Mouse (Mus musculus): Measurements from ENCODE around the gene Efna2. TPM values are rescaled to one million over a fixed set of nuclear protein-coding genes. Genes with fewer than 3 reads are reported as not detected.
A peak's percentile ranks its signal among the peaks of the same experiment; 100 is the strongest.

Efna2 gene
- polyA plus RNA-seq, 1 experiment from 2014 or later: 47.9 TPM

GRCm38 (mm10) chr10:80237020-80237419, 57.7 kb downstream of the Efna2 start:
- no peak overlapping the region for H3K27ac ChIP-seq
- H3K4me3 ChIP-seq: no peak overlapping the region
- no peak for ATAC-seq (ENCODE audit: low FRiP score, low read depth)
- H3K9me3 ChIP-seq: no peaks in the 10 kb centered on the region
- H3K27me3 ChIP-seq (replicated peaks): no peaks in the 10 kb centered on the region
- H3K36me3 ChIP-seq: peaks cover 96% of the 10 kb centered on the region
- peaks cover 13% of the 10 kb centered on the region for H3K4me1 ChIP-seq
- no peak overlapping the region for H3K9ac ChIP-seq
- no peak overlapping the region for H3K4me2 ChIP-seq (replicated peaks)
- 90% methylated on average over 4 of the region's 4 CpGs for WGBS

GRCm38 (mm10) chr10:80238306-80238705, 59.0 kb downstream of the Efna2 start:
- Histone ChIP-seq H3K27ac (no peak overlapping the region), H3K4me1 (peaks cover 3% of the 10 kb centered on the region; the same call in 1 of the 2 replicates), H3K36me3 (peaks cover 96% of the 10 kb centered on the region), H3K4me3 (no peak overlapping the region), H3K9me3 (no peaks in the 10 kb centered on the region), H3K9ac (0 out of 2 replicates have a peak overlapping the region, but pooled peaks have one; percentile 13), H3K4me2 (replicated peaks) (no peak overlapping the region), H3K27me3 (replicated peaks) (no peaks in the 10 kb centered on the region)
- 93% methylated on average over 3 of the region's 3 CpGs for WGBS
- no peak for ATAC-seq (ENCODE audit: low FRiP score, low read depth)

Other genes with a start within 250 kb of the Efna2 start
- gene Wdr18, start 219.3 kb upstream of the Efna2 start, polyA plus RNA-seq (2016; fragmentation: Nextera tagmentation; extraction: Ambion mirVana): 84.5 and 98.3 TPM in 2 replicates
- gene Grin3b, start 208.8 kb upstream of the Efna2 start, polyA plus RNA-seq (2016; fragmentation: Nextera tagmentation; extraction: Ambion mirVana): 0.24 and 0.40 TPM in 2 replicates
- 26.3 and 27.7 TPM in 2 replicates for gene Tmem259, start 195.2 kb upstream of the Efna2 start, polyA plus RNA-seq (2016; fragmentation: Nextera tagmentation; extraction: Ambion mirVana)
- gene Cnn2, start 190.9 kb upstream of the Efna2 start, polyA plus RNA-seq (2016; fragmentation: Nextera tagmentation; extraction: Ambion mirVana): 106 and 107 TPM in 2 replicates
- 9.9 and 10.7 TPM in 2 replicates for gene Abca7, start 183.0 kb upstream of the Efna2 start, polyA plus RNA-seq (2016; fragmentation: Nextera tagmentation; extraction: Ambion mirVana)
- 4.3 and 4.7 TPM in 2 replicates for gene Arhgap45, start 162.8 kb upstream of the Efna2 start, polyA plus RNA-seq (2016; fragmentation: Nextera tagmentation; extraction: Ambion mirVana)
- 160 and 166 TPM in 2 replicates for gene Polr2e, start 139.7 kb upstream of the Efna2 start, polyA plus RNA-seq (2016; fragmentation: Nextera tagmentation; extraction: Ambion mirVana)
- 499 and 515 TPM in 2 replicates for gene Gpx4, start 132.3 kb upstream of the Efna2 start, polyA plus RNA-seq (2016; fragmentation: Nextera tagmentation; extraction: Ambion mirVana)
- 15.1 and 15.4 TPM in 2 replicates for gene Sbno2, start 73.9 kb upstream of the Efna2 start, polyA plus RNA-seq (2016; fragmentation: Nextera tagmentation; extraction: Ambion mirVana)
- 17.4 and 23.9 TPM in 2 replicates for gene Stk11, start 63.7 kb upstream of the Efna2 start, polyA plus RNA-seq (2016; fragmentation: Nextera tagmentation; extraction: Ambion mirVana)
- gene Atp5d, start 40.9 kb upstream of the Efna2 start, polyA plus RNA-seq (2016; fragmentation: Nextera tagmentation; extraction: Ambion mirVana): 396 and 422 TPM in 2 replicates
- gene Cbarp, start 38.6 kb upstream of the Efna2 start, polyA plus RNA-seq (2016; fragmentation: Nextera tagmentation; extraction: Ambion mirVana): 26.5 and 27.3 TPM in 2 replicates
- 40.8 and 45.1 TPM in 2 replicates for gene Midn, start 31.2 kb upstream of the Efna2 start, polyA plus RNA-seq (2016; fragmentation: Nextera tagmentation; extraction: Ambion mirVana)
- gene Cirbp, start 13.5 kb upstream of the Efna2 start, polyA plus RNA-seq (2016; fragmentation: Nextera tagmentation; extraction: Ambion mirVana): 262 and 273 TPM in 2 replicates
- 14.9 and 15.7 TPM in 2 replicates for gene 1600002K03Rik, start 6.5 kb upstream of the Efna2 start, polyA plus RNA-seq (2016; fragmentation: Nextera tagmentation; extraction: Ambion mirVana)
- 52.1 and 54.6 TPM in 2 replicates for gene Mum1, start 47.0 kb downstream of the Efna2 start, polyA plus RNA-seq (2016; fragmentation: Nextera tagmentation; extraction: Ambion mirVana)
- gene Ndufs7, start 69.6 kb downstream of the Efna2 start, polyA plus RNA-seq (2016; fragmentation: Nextera tagmentation; extraction: Ambion mirVana): 214 and 227 TPM in 2 replicates
- gene Gamt, start 81.5 kb downstream of the Efna2 start, polyA plus RNA-seq (2016; fragmentation: Nextera tagmentation; extraction: Ambion mirVana): 37.9 and 38.6 TPM in 2 replicates
- 66.6 TPM in 2 replicates for gene Dazap1, start 82.0 kb downstream of the Efna2 start, polyA plus RNA-seq (2016; fragmentation: Nextera tagmentation; extraction: Ambion mirVana)
- gene Rps15, start 113.0 kb downstream of the Efna2 start, polyA plus RNA-seq (2016; fragmentation: Nextera tagmentation; extraction: Ambion mirVana): 643 and 654 TPM in 2 replicates
- gene Apc2, start 116.5 kb downstream of the Efna2 start, polyA plus RNA-seq (2016; fragmentation: Nextera tagmentation; extraction: Ambion mirVana): 160 and 175 TPM in 2 replicates
- 37.7 and 41.1 TPM in 2 replicates for gene 2310011J03Rik, start 141.1 kb downstream of the Efna2 start, polyA plus RNA-seq (2016; fragmentation: Nextera tagmentation; extraction: Ambion mirVana)
- 2.2 and 2.3 TPM in 2 replicates for gene Pcsk4, start 150.0 kb downstream of the Efna2 start, polyA plus RNA-seq (2016; fragmentation: Nextera tagmentation; extraction: Ambion mirVana)
- 3.4 and 3.6 TPM in 2 replicates for gene Reep6, start 150.5 kb downstream of the Efna2 start, polyA plus RNA-seq (2016; fragmentation: Nextera tagmentation; extraction: Ambion mirVana)
- gene Adamtsl5, start 168.9 kb downstream of the Efna2 start, polyA plus RNA-seq (2016; fragmentation: Nextera tagmentation; extraction: Ambion mirVana): 0.50 and 1.1 TPM in 2 replicates
- 0.29 and 0.49 TPM in 2 replicates for gene Plk5, start 177.0 kb downstream of the Efna2 start, polyA plus RNA-seq (2016; fragmentation: Nextera tagmentation; extraction: Ambion mirVana)
- gene Mex3d, start 208.2 kb downstream of the Efna2 start, polyA plus RNA-seq (2016; fragmentation: Nextera tagmentation; extraction: Ambion mirVana): 23.6 and 26.5 TPM in 2 replicates
- 304 and 314 TPM in 2 replicates for gene Mbd3, start 220.1 kb downstream of the Efna2 start, polyA plus RNA-seq (2016; fragmentation: Nextera tagmentation; extraction: Ambion mirVana)
- gene Uqcr11, start 227.3 kb downstream of the Efna2 start, polyA plus RNA-seq (2016; fragmentation: Nextera tagmentation; extraction: Ambion mirVana): 436 and 478 TPM in 2 replicates